Mouse (Mus musculus) yolk sac, embryonic 10.5 days (tissue): ENCODE measurements at regions not wholly inside any gene's neighbourhood (a gene's known extent, or its start where the extent isn't known, plus 50 kb on each side); places are given as distances from the start of the nearest gene placed in this dataset.
"Not testable (repeated sequence)": the region's sequence is repeated elsewhere in the genome, so short reads cannot be mapped to it uniquely, and the experiment has no call there.

Experiments
- DNase-seq: peaks from one replicate; pipeline ENCODE4 v3.0.0-alpha.2; 2017; ENCODE audit warnings: low spot score

GRCm38 (mm10) chr13:39566491-39566890 is 605.8 kb upstream of the Slc35b3 start:
- DNase-seq = no peak

- DNase-seq = peak; percentile 7
Observed at GRCm38 (mm10) chr13:39537724-39538440, 577.2 kb upstream of the Slc35b3 start.

- DNase-seq = no peak
Observed at GRCm38 (mm10) chr13:39526469-39526868, 565.8 kb upstream of the Slc35b3 start.

GRCm38 (mm10) chr13:39523856-39524301 is 563.2 kb upstream of the Slc35b3 start:
- peak; percentile 7 for DNase-seq

GRCm38 (mm10) chr13:39523246-39523850 is 562.7 kb upstream of the Slc35b3 start:
- no peak for DNase-seq

- no peak for DNase-seq
Observed at GRCm38 (mm10) chr13:39520846-39521245, 560.2 kb upstream of the Slc35b3 start.

- no peak for DNase-seq
Observed at GRCm38 (mm10) chr13:39516106-39516505, 555.4 kb upstream of the Slc35b3 start.

GRCm38 (mm10) chr13:39489806-39490205 is 529.1 kb upstream of the Slc35b3 start:
- no peak for DNase-seq

GRCm38 (mm10) chr13:39472621-39473020 is 511.9 kb upstream of the Slc35b3 start:
- no peak for DNase-seq

- DNase-seq = no peak
Observed at GRCm38 (mm10) chr13:39441799-39442198, 481.1 kb upstream of the Slc35b3 start.

GRCm38 (mm10) chr13:39440907-39441306 is 480.2 kb upstream of the Slc35b3 start:
- DNase-seq = peak; percentile 24

GRCm38 (mm10) chr13:39440336-39440735 is 479.7 kb upstream of the Slc35b3 start:
- no peak for DNase-seq

GRCm38 (mm10) chr13:39427996-39428395 is 467.3 kb upstream of the Slc35b3 start:
- no peak for DNase-seq

- DNase-seq = no peak
Observed at GRCm38 (mm10) chr13:39425944-39426343, 465.3 kb upstream of the Slc35b3 start.

- DNase-seq = no peak
Observed at GRCm38 (mm10) chr13:39418127-39418526, 457.5 kb upstream of the Slc35b3 start.

- DNase-seq = no peak
Observed at GRCm38 (mm10) chr13:39411471-39412251, 451.0 kb upstream of the Slc35b3 start.

- DNase-seq = no peak
Observed at GRCm38 (mm10) chr13:39392589-39392988, 431.9 kb upstream of the Slc35b3 start.

- not testable (repeated sequence) for DNase-seq
Observed at GRCm38 (mm10) chr13:39392151-39392550, 431.5 kb upstream of the Slc35b3 start.

- DNase-seq = no peak
Observed at GRCm38 (mm10) chr13:39376677-39377076, 416.0 kb upstream of the Slc35b3 start.

GRCm38 (mm10) chr13:39376269-39376668 is 415.6 kb upstream of the Slc35b3 start:
- DNase-seq = no peak

- DNase-seq = no peak
Observed at GRCm38 (mm10) chr13:39372565-39372964, 411.9 kb upstream of the Slc35b3 start.

GRCm38 (mm10) chr13:39363637-39364036 is 403.0 kb upstream of the Slc35b3 start:
- DNase-seq = no peak

GRCm38 (mm10) chr13:39362536-39362935 is 401.9 kb upstream of the Slc35b3 start:
- DNase-seq = no peak
